Mouse (Mus musculus) limb, embryonic 13.5 days (tissue): ENCODE results near the gene Tia1. TPM values are rescaled to one million over a fixed set of nuclear protein-coding genes. Genes with fewer than 3 reads are reported as not detected.

Experiments
- ATAC-seq: fragments of 200-750 bp; cut with Nextera tagmentation; 2 replicates; pipeline ENCODE4 v1.8.0; 2017; ENCODE audit warnings: low read depth, moderate number of reproducible peaks, moderate TSS enrichment; ENCODE audit not compliant: low FRiP score
- H3K27ac ChIP-seq: fragments of 300-500 bp; sonication (generic); 2 replicates; pipeline ENCODE4 v1.5.1; 2015; ENCODE audit warnings: inconsistent platforms, mild to moderate bottlenecking, moderate library complexity
- H3K27me3 ChIP-seq: fragments of 300-500 bp; sonication (generic); 2 replicates; pipeline ENCODE4 v1.6.1; 2015; ENCODE audit warnings: mild to moderate bottlenecking, inconsistent platforms
- H3K36me3 ChIP-seq: fragments of 300-500 bp; sonication (generic); 2 replicates; pipeline ENCODE4 v1.6.1; 2015; ENCODE audit warnings: inconsistent platforms, mild to moderate bottlenecking, moderate library complexity
- H3K4me1 ChIP-seq: fragments of 300-500 bp; sonication (generic); 2 replicates; pipeline ENCODE4 v1.6.1; 2015; ENCODE audit warnings: inconsistent platforms
- H3K4me2 ChIP-seq: fragments of 300-500 bp; sonication (generic); replicated peaks from 2 replicates; pipeline ENCODE4 v1.6.1; 2015; ENCODE audit warnings: inconsistent platforms, mild to moderate bottlenecking, moderate library complexity
- H3K4me3 ChIP-seq: fragments of 300-500 bp; sonication (generic); 2 replicates; pipeline ENCODE4 v1.5.1; 2015; ENCODE audit warnings: moderate library complexity, mild to moderate bottlenecking, inconsistent platforms
- H3K9ac ChIP-seq: fragments of 300-500 bp; sonication (generic); 2 replicates; pipeline ENCODE4 v1.6.1; 2015; ENCODE audit warnings: mild to moderate bottlenecking, inconsistent platforms
- H3K9me3 ChIP-seq: fragments of 300-500 bp; sonication (generic); 2 replicates; pipeline ENCODE4 v1.6.1; 2016; ENCODE audit warnings: inconsistent platforms
- WGBS: fragments of 180-500 bp; shearing (Covaris S2); methylation state at CpG from one replicate; pipeline ENCODE4 v1.1.7; 2015; 5-methylcytosine and 5-hydroxymethylcytosine counted together
- polyA plus RNA-seq: library from polyadenylated mRNA; unstranded; fragments of >200 nt; fragmentation: Nextera tagmentation; extraction: Ambion mirVana; gene quantifications from 2 replicates; pipeline ENCODE4 v1.2.1, GENCODE M21; 2015

Tia1 gene
- polyA plus RNA-seq, 1 experiment from 2014 or later: 293 TPM

GRCm38 (mm10) chr6:86439531-86439930 lies 35.5 kb downstream of the Tia1 start:
- WGBS: 90% methylated on average over 1 of the region's 1 CpGs
- Histone ChIP-seq H3K4me3 (peak overlapping the region; percentile 92), H3K36me3 (peaks cover 48% of the 10 kb centered on the region)

GRCm38 (mm10) chr6:86441571-86441970 lies 37.6 kb downstream of the Tia1 start:
- Histone ChIP-seq H3K9ac (no peak overlapping the region), H3K36me3 (peaks cover 42% of the 10 kb centered on the region), H3K4me2 (no peak overlapping the region), H3K27ac (no peak overlapping the region), H3K4me1 (peaks cover 8% of the 10 kb centered on the region), H3K9me3 (no peaks in the 10 kb centered on the region), H3K4me3 (no peak overlapping the region), H3K27me3 (no peaks in the 10 kb centered on the region)
- no peak for ATAC-seq
- WGBS: 94% methylated on average over 10 of the region's 10 CpGs

More at GRCm38 (mm10) chr6:86439531-86439930, 35.5 kb downstream of the Tia1 start:
- H3K4me2 ChIP-seq: peak overlapping the region; percentile 84
- peak overlapping the region; percentile 85; the same call in 1 of the 2 replicates for H3K9ac ChIP-seq
- H3K27me3 ChIP-seq: no peaks in the 10 kb centered on the region
- H3K27ac ChIP-seq: no peak overlapping the region
- peaks cover 8% of the 10 kb centered on the region for H3K4me1 ChIP-seq
- no peak for ATAC-seq
- H3K9me3 ChIP-seq: no peaks in the 10 kb centered on the region

GRCm38 (mm10) chr6:86445551-86445950 lies 41.5 kb downstream of the Tia1 start:
- no peak for ATAC-seq
- WGBS: 94% methylated on average over 18 of the region's 18 CpGs
- Histone ChIP-seq H3K27ac (no peak overlapping the region), H3K36me3 (peaks cover 67% of the 10 kb centered on the region), H3K9me3 (no peaks in the 10 kb centered on the region), H3K9ac (no peak overlapping the region), H3K4me2 (no peak overlapping the region), H3K4me3 (no peak overlapping the region), H3K27me3 (no peaks in the 10 kb centered on the region), H3K4me1 (no peaks in the 10 kb centered on the region)

- H3K4me3 ChIP-seq: no peak overlapping the region
- no peak for ATAC-seq
These were observed 43.0 kb downstream of the Tia1 start for GRCm38 (mm10) chr6:86446927-86447568.

GRCm38 (mm10) chr6:86456727-86457126 lies 52.7 kb downstream of the Tia1 start:
- H3K4me2 ChIP-seq: no peak overlapping the region
- H3K9me3 ChIP-seq: no peaks in the 10 kb centered on the region
- no peaks in the 10 kb centered on the region for H3K4me1 ChIP-seq
- 79% methylated on average over 3 of the region's 3 CpGs for WGBS
- no peak for ATAC-seq
- no peak overlapping the region for H3K4me3 ChIP-seq
- H3K36me3 ChIP-seq: peaks cover 73% of the 10 kb centered on the region
- H3K27ac ChIP-seq: no peak overlapping the region
- H3K27me3 ChIP-seq: no peaks in the 10 kb centered on the region
- H3K9ac ChIP-seq: no peak overlapping the region

More at GRCm38 (mm10) chr6:86446927-86447568, 43.0 kb downstream of the Tia1 start:
- H3K27me3 ChIP-seq: no peaks in the 10 kb centered on the region
- WGBS: 77% methylated on average over 1 of the region's 1 CpGs
- no peaks in the 10 kb centered on the region for H3K4me1 ChIP-seq
- peaks cover 69% of the 10 kb centered on the region for H3K36me3 ChIP-seq
- no peak overlapping the region for H3K9ac ChIP-seq
- no peak overlapping the region for H3K4me2 ChIP-seq
- no peaks in the 10 kb centered on the region for H3K9me3 ChIP-seq
- no peak overlapping the region for H3K27ac ChIP-seq

- H3K9me3 ChIP-seq: no peaks in the 10 kb centered on the region
- H3K4me2 ChIP-seq: no peak overlapping the region
- H3K27ac ChIP-seq: no peak overlapping the region
- peaks cover 72% of the 10 kb centered on the region for H3K36me3 ChIP-seq
- H3K27me3 ChIP-seq: no peaks in the 10 kb centered on the region
- ATAC-seq: no peak
- H3K4me3 ChIP-seq: no peak overlapping the region
- H3K9ac ChIP-seq: no peak overlapping the region
- 90% methylated on average over 3 of the region's 3 CpGs for WGBS
- no peaks in the 10 kb centered on the region for H3K4me1 ChIP-seq
These were observed 59.1 kb downstream of the Tia1 start for GRCm38 (mm10) chr6:86463079-86463478.

GRCm38 (mm10) chr6:86471317-86471716 lies 67.3 kb downstream of the Tia1 start:
- peaks cover 18% of the 10 kb centered on the region for H3K4me1 ChIP-seq
- no peaks in the 10 kb centered on the region for H3K27me3 ChIP-seq
- peak overlapping the region; percentile 84; the same call in 1 of the 2 replicates for H3K27ac ChIP-seq
- no peak for ATAC-seq
- peak overlapping the region; percentile 44 for H3K4me3 ChIP-seq
- H3K9me3 ChIP-seq: no peaks in the 10 kb centered on the region
- H3K4me2 ChIP-seq: peak overlapping the region; percentile 76
- 91% methylated on average over 3 of the region's 3 CpGs for WGBS
- peak overlapping the region; percentile 71; the same call in 1 of the 2 replicates for H3K9ac ChIP-seq
- peaks cover 31% of the 10 kb centered on the region for H3K36me3 ChIP-seq

- peak overlapping the region; percentile 71 for H3K9ac ChIP-seq
- peak overlapping the region; percentile 84 for H3K27ac ChIP-seq
- peaks cover 28% of the 10 kb centered on the region for H3K36me3 ChIP-seq
- peaks cover 18% of the 10 kb centered on the region for H3K4me1 ChIP-seq
- peak overlapping the region; percentile 44 for H3K4me3 ChIP-seq
- 23% methylated on average over 9 of the region's 9 CpGs for WGBS
- no peaks in the 10 kb centered on the region for H3K9me3 ChIP-seq
- H3K27me3 ChIP-seq: no peaks in the 10 kb centered on the region
- peak overlapping the region; percentile 76 for H3K4me2 ChIP-seq
- no peak; the same call in 1 of the 2 replicates for ATAC-seq
These were observed 67.7 kb downstream of the Tia1 start for GRCm38 (mm10) chr6:86471760-86472099.

- H3K4me3 ChIP-seq: peak overlapping the region; percentile 44
- peaks cover 25% of the 10 kb centered on the region for H3K36me3 ChIP-seq
- no peaks in the 10 kb centered on the region for H3K27me3 ChIP-seq
- peak overlapping the region; percentile 91 for H3K27ac ChIP-seq
- H3K9ac ChIP-seq: peak overlapping the region; percentile 71
- H3K4me2 ChIP-seq: peak overlapping the region; percentile 76
- no peaks in the 10 kb centered on the region for H3K9me3 ChIP-seq
- H3K4me1 ChIP-seq: peaks cover 19% of the 10 kb centered on the region
- peak; percentile 95 for ATAC-seq
- under 1% methylated on average over 56 of the region's 56 CpGs for WGBS
These were observed 68.3 kb downstream of the Tia1 start for GRCm38 (mm10) chr6:86472100-86472955.

- ATAC-seq: no peak
- Histone ChIP-seq H3K4me3 (peak overlapping the region; percentile 44), H3K9me3 (no peaks in the 10 kb centered on the region), H3K27ac (peak overlapping the region; percentile 91), H3K36me3 (peaks cover 17% of the 10 kb centered on the region), H3K4me2 (peak overlapping the region; percentile 68), H3K9ac (peak overlapping the region; percentile 60), H3K27me3 (no peaks in the 10 kb centered on the region), H3K4me1 (peaks cover 26% of the 10 kb centered on the region)
- 69% methylated on average over 7 of the region's 7 CpGs for WGBS
These were observed 69.1 kb downstream of the Tia1 start for GRCm38 (mm10) chr6:86473077-86473476.

- peaks cover 36% of the 10 kb centered on the region for H3K4me1 ChIP-seq
- WGBS: 98% methylated on average over 5 of the region's 5 CpGs
- ATAC-seq: no peak
- H3K27me3 ChIP-seq: no peaks in the 10 kb centered on the region
- no peaks in the 10 kb centered on the region for H3K9me3 ChIP-seq
- H3K27ac ChIP-seq: no peak overlapping the region
- H3K36me3 ChIP-seq: peaks cover 10% of the 10 kb centered on the region
- H3K4me2 ChIP-seq: no peak overlapping the region
- H3K9ac ChIP-seq: no peak overlapping the region
- H3K4me3 ChIP-seq: no peak overlapping the region
These were observed 70.1 kb downstream of the Tia1 start for GRCm38 (mm10) chr6:86474072-86474471.

- H3K4me3 ChIP-seq: no peak overlapping the region
- H3K27me3 ChIP-seq: no peaks in the 10 kb centered on the region
- no peak overlapping the region for H3K9ac ChIP-seq
- ATAC-seq: no peak
- H3K9me3 ChIP-seq: no peaks in the 10 kb centered on the region
- peaks cover 7% of the 10 kb centered on the region for H3K36me3 ChIP-seq
- H3K27ac ChIP-seq: no peak overlapping the region
- H3K4me2 ChIP-seq: no peak overlapping the region
- H3K4me1 ChIP-seq: peaks cover 43% of the 10 kb centered on the region
These were observed 70.7 kb downstream of the Tia1 start for GRCm38 (mm10) chr6:86474646-86475181.
